Mouse (Mus musculus) adrenal gland, postnatal 0 days (tissue): ENCODE results near the gene Cntn1. TPM values are rescaled to one million over a fixed set of nuclear protein-coding genes. Genes with fewer than 3 reads are reported as not detected.

Experiments used
- polyA plus RNA-seq: library from polyadenylated mRNA; unstranded; fragments of >200 nt; fragmentation: Nextera tagmentation; extraction: Ambion mirVana; gene quantifications from 2 replicates; pipeline ENCODE4 v1.2.1, GENCODE M21; 2015

Gene Cntn1
- 2.4 and 4.8 TPM in 2 replicates for polyA plus RNA-seq

DNA sequence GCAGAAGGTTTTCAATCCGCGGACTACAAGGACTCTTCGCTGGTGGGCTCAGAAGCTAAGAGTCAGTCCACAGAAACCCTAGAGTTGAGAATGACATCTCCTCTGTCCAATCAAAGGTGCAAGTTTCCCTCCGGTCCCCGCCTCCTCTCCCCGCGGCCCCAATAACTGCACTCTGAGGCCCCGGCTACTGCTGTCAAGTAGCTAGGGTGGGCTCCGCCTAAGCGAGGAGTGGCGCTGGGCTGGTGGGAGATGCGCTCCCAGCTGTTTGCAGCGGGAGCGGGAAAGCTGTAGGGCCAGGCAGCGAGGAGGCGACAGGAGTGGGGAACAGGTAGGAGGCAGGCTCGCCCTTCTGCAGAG, at the start of gene Cntn1:
Cntn1 (plus strand) TSS at position 170 of the 357 bp plus-strand sequence.

Other genes starting within 250 kb of the Cntn1 start
- gene Smgc, start 212.9 kb upstream of the Cntn1 start, polyA plus RNA-seq = not detected in 2 replicates